Mouse (Mus musculus): ENCODE data around the gene Hs6st2. TPM values are rescaled to one million over a fixed set of nuclear protein-coding genes. Genes with fewer than 3 reads are reported as not detected.

The Hs6st2 gene
- polyA plus RNA-seq, 1 experiment from 2014 or later: 11.6 TPM

DNA sequence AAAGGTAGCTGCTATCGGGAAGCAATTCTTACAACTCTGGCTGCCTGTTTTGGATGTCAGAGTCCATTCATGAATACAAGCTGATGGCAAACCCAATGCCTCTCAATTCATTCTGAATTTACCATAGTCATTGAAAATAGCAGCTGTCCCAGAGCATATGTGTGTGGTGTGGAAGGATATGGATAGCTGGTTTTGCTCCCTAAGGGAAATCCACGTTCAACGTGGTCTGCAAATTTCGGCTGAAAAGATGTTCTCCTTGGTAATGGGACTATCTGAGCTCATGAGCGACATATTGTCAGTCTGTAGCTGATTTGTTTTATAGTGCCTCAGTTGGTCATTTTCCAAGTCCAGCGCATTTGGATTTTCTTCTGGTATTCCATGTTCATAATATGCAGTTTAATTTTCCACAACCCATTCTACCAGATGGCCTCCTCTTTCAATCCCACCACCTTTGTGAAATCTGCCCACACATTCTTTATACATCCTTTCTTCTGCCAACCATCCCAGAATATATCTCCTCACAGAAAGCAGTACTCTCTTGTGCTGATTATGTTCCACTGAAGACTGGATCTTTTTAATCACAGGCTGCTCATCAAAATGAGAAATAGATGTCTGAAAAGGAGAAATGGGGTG lies 75.3 kb downstream of the Hs6st2 start:
- Histone ChIP-seq H3K27me3 (ENCODE audit: control insufficient read depth, insufficient read depth, low read length) (no peaks in the 10 kb centered on the region), H3K9me3 (ENCODE audit: control insufficient read depth, low read length) (no peaks in the 10 kb centered on the region), H3K27ac (ENCODE audit: low read depth, low read length) (no peak overlapping the region), H3K9ac (ENCODE audit: low read length) (no peak overlapping the region), H3K4me2 (no peak overlapping the region), H3K36me3 (ENCODE audit: control insufficient read depth, insufficient read depth, low read length) (no peaks in the 10 kb centered on the region), H3K4me1 (ENCODE audit: control insufficient read depth, insufficient read depth, low read length) (no peaks in the 10 kb centered on the region), H3K4me3 (ENCODE audit: low read depth, low read length) (no peak overlapping the region)
- WGBS: 86% methylated on average over 6 of the region's 6 CpGs
- no peak for DNase-seq (ENCODE audit: low spot score, missing footprints)
- ATAC-seq (ENCODE audit: low FRiP score): no peak

- no peak for DNase-seq (ENCODE audit: low spot score, missing footprints)
- Histone ChIP-seq H3K27ac (ENCODE audit: low read depth, low read length) (no peak overlapping the region), H3K27me3 (ENCODE audit: control insufficient read depth, insufficient read depth, low read length) (no peaks in the 10 kb centered on the region), H3K4me3 (ENCODE audit: low read depth, low read length) (no peak overlapping the region), H3K4me1 (ENCODE audit: control insufficient read depth, insufficient read depth, low read length) (no peaks in the 10 kb centered on the region), H3K4me2 (no peak overlapping the region), H3K9me3 (ENCODE audit: control insufficient read depth, low read length) (no peaks in the 10 kb centered on the region; the same call in 1 of the 2 replicates), H3K36me3 (ENCODE audit: control insufficient read depth, insufficient read depth, low read length) (no peaks in the 10 kb centered on the region), H3K9ac (ENCODE audit: low read length) (no peak overlapping the region)
- ATAC-seq (ENCODE audit: low FRiP score): no peak
- WGBS: 91% methylated on average over 1 of the region's 1 CpGs
Observed at GRCm38 (mm10) chrX:51592751-51593150, 88.9 kb downstream of the Hs6st2 start.

DNA sequence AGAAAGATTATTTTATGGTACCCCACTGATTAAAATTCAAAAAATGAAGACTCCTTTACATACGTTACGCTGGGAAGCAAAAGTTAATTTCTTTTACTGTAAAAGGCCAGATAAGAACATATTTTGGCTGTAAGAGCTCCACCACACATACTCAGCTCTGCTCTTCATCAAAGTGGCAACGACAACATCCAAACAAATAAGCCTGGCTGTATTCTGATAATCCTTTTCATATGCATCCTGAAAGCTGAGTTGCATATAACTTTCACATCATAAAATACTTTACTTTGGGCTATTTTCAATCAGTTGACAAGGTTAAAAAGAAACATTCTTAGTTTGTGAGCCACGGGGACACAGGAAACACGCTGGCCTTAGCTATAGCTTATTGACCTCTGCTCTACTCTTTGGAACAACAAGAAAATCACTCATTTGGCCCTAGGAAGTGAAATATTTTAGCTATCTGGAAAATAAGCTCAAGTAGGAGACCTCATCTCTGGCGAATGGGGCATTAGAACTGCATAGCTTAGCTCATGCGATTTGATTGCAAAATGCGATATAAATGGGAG lies 91.1 kb downstream of the Hs6st2 start:
- no peaks in the 10 kb centered on the region for H3K36me3 ChIP-seq (ENCODE audit: control insufficient read depth, insufficient read depth, low read length)
- 87% methylated on average over 8 of the region's 8 CpGs for WGBS
- DNase-seq (ENCODE audit: low spot score, missing footprints) (no peak), ATAC-seq (ENCODE audit: low FRiP score) (no peak)
- H3K9me3 ChIP-seq (ENCODE audit: control insufficient read depth, low read length): no peaks in the 10 kb centered on the region
- H3K4me2 ChIP-seq: no peak overlapping the region
- no peak overlapping the region for H3K4me3 ChIP-seq (ENCODE audit: low read depth, low read length)
- H3K27ac ChIP-seq (ENCODE audit: low read depth, low read length): no peak overlapping the region
- no peak overlapping the region for H3K9ac ChIP-seq (ENCODE audit: low read length)
- no peaks in the 10 kb centered on the region for H3K27me3 ChIP-seq (ENCODE audit: control insufficient read depth, insufficient read depth, low read length)
- no peaks in the 10 kb centered on the region for H3K4me1 ChIP-seq (ENCODE audit: control insufficient read depth, insufficient read depth, low read length)

- H3K4me2 ChIP-seq: no peak overlapping the region
- no peak overlapping the region for H3K9ac ChIP-seq (ENCODE audit: low read length)
- no peaks in the 10 kb centered on the region for H3K4me1 ChIP-seq (ENCODE audit: control insufficient read depth, insufficient read depth, low read length)
- WGBS: 79% methylated on average over 3 of the region's 3 CpGs
- no peaks in the 10 kb centered on the region for H3K36me3 ChIP-seq (ENCODE audit: control insufficient read depth, insufficient read depth, low read length)
- H3K27me3 ChIP-seq (ENCODE audit: control insufficient read depth, insufficient read depth, low read length): no peaks in the 10 kb centered on the region
- H3K9me3 ChIP-seq (ENCODE audit: control insufficient read depth, low read length): no peaks in the 10 kb centered on the region
- no peak overlapping the region for H3K27ac ChIP-seq (ENCODE audit: low read depth, low read length)
- ATAC-seq (ENCODE audit: low FRiP score): no peak
- H3K4me3 ChIP-seq (ENCODE audit: low read depth, low read length): no peak overlapping the region
- no peak for DNase-seq (ENCODE audit: low spot score, missing footprints)
Observed at GRCm38 (mm10) chrX:51585444-51585843, 96.2 kb downstream of the Hs6st2 start.

DNA sequence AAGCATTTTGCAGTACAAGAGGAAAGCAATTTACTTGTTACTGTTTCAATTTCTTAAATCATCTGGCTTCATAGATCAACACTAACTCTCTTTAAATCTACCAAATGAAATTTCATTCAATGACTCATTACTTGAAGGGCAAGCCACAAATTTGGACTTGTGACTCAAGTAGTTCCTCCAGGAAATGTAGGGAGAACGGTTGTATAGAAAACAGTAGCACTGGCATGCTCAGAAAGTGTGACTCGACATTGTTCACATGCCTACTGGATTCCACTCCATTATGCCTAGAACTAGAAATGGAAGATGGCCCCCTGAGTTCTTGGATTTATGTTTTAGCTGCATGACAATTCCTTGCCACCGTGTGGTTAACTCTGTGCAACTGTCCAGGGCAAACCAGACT lies 100.0 kb downstream of the Hs6st2 start:
- no peak overlapping the region for H3K4me2 ChIP-seq
- no peaks in the 10 kb centered on the region for H3K4me1 ChIP-seq (ENCODE audit: control insufficient read depth, insufficient read depth, low read length)
- no peaks in the 10 kb centered on the region for H3K36me3 ChIP-seq (ENCODE audit: control insufficient read depth, insufficient read depth, low read length)
- ATAC-seq (ENCODE audit: low FRiP score) (no peak), DNase-seq (ENCODE audit: low spot score, missing footprints) (no peak)
- H3K4me3 ChIP-seq (ENCODE audit: low read depth, low read length): no peak overlapping the region
- no peak overlapping the region for H3K27ac ChIP-seq (ENCODE audit: low read depth, low read length)
- no peaks in the 10 kb centered on the region for H3K9me3 ChIP-seq (ENCODE audit: control insufficient read depth, low read length)
- 87% methylated on average over 3 of the region's 3 CpGs for WGBS
- no peak overlapping the region for H3K9ac ChIP-seq (ENCODE audit: low read length)
- H3K27me3 ChIP-seq (ENCODE audit: control insufficient read depth, insufficient read depth, low read length): no peaks in the 10 kb centered on the region

GRCm38 (mm10) chrX:51561880-51562279 lies 119.8 kb downstream of the Hs6st2 start:
- H3K4me2 ChIP-seq: no peak overlapping the region
- no peaks in the 10 kb centered on the region for H3K9me3 ChIP-seq (ENCODE audit: control insufficient read depth, low read length)
- ATAC-seq (ENCODE audit: low FRiP score) (no peak), DNase-seq (ENCODE audit: low spot score, missing footprints) (no peak)
- no peak overlapping the region for H3K9ac ChIP-seq (ENCODE audit: low read length)
- no peak overlapping the region for H3K27ac ChIP-seq (ENCODE audit: low read depth, low read length)
- WGBS: 57% methylated on average over 1 of the region's 1 CpGs
- H3K36me3 ChIP-seq (ENCODE audit: control insufficient read depth, insufficient read depth, low read length): no peaks in the 10 kb centered on the region
- no peak overlapping the region for H3K4me3 ChIP-seq (ENCODE audit: low read depth, low read length)
- no peaks in the 10 kb centered on the region for H3K4me1 ChIP-seq (ENCODE audit: control insufficient read depth, insufficient read depth, low read length)
- H3K27me3 ChIP-seq (ENCODE audit: control insufficient read depth, insufficient read depth, low read length): no peaks in the 10 kb centered on the region

- Histone ChIP-seq H3K9ac (ENCODE audit: low read length) (no peak overlapping the region), H3K4me3 (ENCODE audit: low read depth, low read length) (no peak overlapping the region)
- 77% methylated on average over 5 of the region's 5 CpGs for WGBS
Observed at GRCm38 (mm10) chrX:51539626-51540025, 142.0 kb downstream of the Hs6st2 start.

GRCm38 (mm10) chrX:51537082-51537481 lies 144.6 kb downstream of the Hs6st2 start:
- WGBS: 88% methylated on average over 3 of the region's 3 CpGs
- ATAC-seq (ENCODE audit: low FRiP score) (no peak), DNase-seq (ENCODE audit: low spot score, missing footprints) (no peak)
- Histone ChIP-seq H3K27me3 (ENCODE audit: control insufficient read depth, insufficient read depth, low read length) (no peaks in the 10 kb centered on the region), H3K4me1 (ENCODE audit: control insufficient read depth, insufficient read depth, low read length) (no peaks in the 10 kb centered on the region), H3K9ac (ENCODE audit: low read length) (no peak overlapping the region), H3K4me2 (no peak overlapping the region), H3K4me3 (ENCODE audit: low read depth, low read length) (no peak overlapping the region), H3K9me3 (ENCODE audit: control insufficient read depth, low read length) (no peaks in the 10 kb centered on the region), H3K36me3 (ENCODE audit: control insufficient read depth, insufficient read depth, low read length) (no peaks in the 10 kb centered on the region), H3K27ac (ENCODE audit: low read depth, low read length) (no peak overlapping the region)

More at GRCm38 (mm10) chrX:51539626-51540025, 142.0 kb downstream of the Hs6st2 start:
- Histone ChIP-seq H3K27me3 (ENCODE audit: control insufficient read depth, insufficient read depth, low read length) (no peaks in the 10 kb centered on the region), H3K4me2 (no peak overlapping the region), H3K9me3 (ENCODE audit: control insufficient read depth, low read length) (no peaks in the 10 kb centered on the region), H3K36me3 (ENCODE audit: control insufficient read depth, insufficient read depth, low read length) (no peaks in the 10 kb centered on the region), H3K4me1 (ENCODE audit: control insufficient read depth, insufficient read depth, low read length) (no peaks in the 10 kb centered on the region), H3K27ac (ENCODE audit: low read depth, low read length) (no peak overlapping the region)
- no peak for DNase-seq (ENCODE audit: low spot score, missing footprints)
- ATAC-seq (ENCODE audit: low FRiP score): no peak

- H3K27me3 ChIP-seq (ENCODE audit: control insufficient read depth, insufficient read depth, low read length): no peaks in the 10 kb centered on the region
- WGBS: 87% methylated on average over 6 of the region's 6 CpGs
- ATAC-seq (ENCODE audit: low FRiP score) (no peak), DNase-seq (ENCODE audit: low spot score, missing footprints) (no peak)
- no peaks in the 10 kb centered on the region for H3K9me3 ChIP-seq (ENCODE audit: control insufficient read depth, low read length)
- H3K4me3 ChIP-seq (ENCODE audit: low read depth, low read length): no peak overlapping the region
- no peaks in the 10 kb centered on the region for H3K4me1 ChIP-seq (ENCODE audit: control insufficient read depth, insufficient read depth, low read length)
- no peak overlapping the region for H3K4me2 ChIP-seq
- H3K27ac ChIP-seq (ENCODE audit: low read depth, low read length): no peak overlapping the region
- no peak overlapping the region for H3K9ac ChIP-seq (ENCODE audit: low read length)
- no peaks in the 10 kb centered on the region for H3K36me3 ChIP-seq (ENCODE audit: control insufficient read depth, insufficient read depth, low read length)
Observed at GRCm38 (mm10) chrX:51535226-51535625, 146.4 kb downstream of the Hs6st2 start.
